ENCODE assay signal across 9 mouse cellular contexts in genomic region chr11:54307139-54307816, GRCm38 (mm10). TPM values are rescaled to one million over a fixed set of nuclear protein-coding genes. Genes with fewer than 3 reads are reported as not detected.
A peak's percentile ranks its signal among the peaks of the same experiment; 100 is the strongest.
DNase-seq lines count a peak whose midpoint lies in the region; ATAC-seq and TF ChIP-seq lines count a peak whose summit lies in the region.
"Had no signal": no experiment of that assay in that cellular context is flagged by ENCODE, and none has a peak within 500 bp of the region (broad histone marks: within the 10 kb centered on the region; RNA-seq: fewer than 3 reads in every experiment).

No protein-coding gene starts in this region.

- peak; percentile 63 for DNase-seq in cerebellum, adult 11 months
- DNase-seq in urinary bladder, postnatal 14 days (ENCODE audit: low spot score) = peak; percentile 26
- no peak for DNase-seq in urinary bladder, adult 2 months (ENCODE audit: low spot score)
- peak; percentile 52 for DNase-seq in embryo, embryonic 11 days
- DNase-seq in kidney, postnatal 10 days = peak; percentile 71
- DNase-seq in lung, embryonic 14.5 days = peak; percentile 65
- peak; percentile 65 for DNase-seq in splenic B cell, adult 2 months (ENCODE audit: low read depth, low spot score)

- no peak overlapping the region for H3K27ac ChIP-seq in lung, embryonic 14.5 days (ENCODE audit: low read depth)

- H3K27me3 ChIP-seq in lung, embryonic 14.5 days (ENCODE audit: insufficient read depth, low read length) = peaks cover 20% of the 10 kb centered on the region
- H3K27me3 ChIP-seq in splenic B cell, adult 2 months (ENCODE audit: control insufficient read depth, insufficient read depth, low read length, poor library complexity, severe bottlenecking) = no peaks in the 10 kb centered on the region

- H3K4me2 ChIP-seq in lung, embryonic 14.5 days = no peak overlapping the region

- peak; percentile 68 for TF ChIP-seq CTCF in lung, embryonic 14.5 days (IDR thresholded peaks at IDR 0.05; ENCODE audit: low read depth)

- no peak for ATAC-seq in cerebellum, adult (ENCODE audit: insufficient number of reproducible peaks, low FRiP score, low TSS enrichment)
- no peak for ATAC-seq in lung, embryonic 14.5 days (ENCODE audit: insufficient read depth)

- no peaks in the 10 kb centered on the region for H3K4me1 ChIP-seq in lung, embryonic 14.5 days (ENCODE audit: insufficient read depth)

- H3K4me3 ChIP-seq in lung, embryonic 14.5 days (ENCODE audit: low read depth, low read length) = no peak overlapping the region
- H3K4me3 ChIP-seq: myocyte had no signal

- H3K9ac ChIP-seq in lung, embryonic 14.5 days = no peak overlapping the region

- 64% methylated on average over 7 of the region's 7 CpGs for WGBS in lung, embryonic 14.5 days

- no peaks in the 10 kb centered on the region for H3K9me3 ChIP-seq in lung, embryonic 14.5 days (ENCODE audit: low read depth, low read length)

- no peaks in the 10 kb centered on the region for H3K36me3 ChIP-seq in lung, embryonic 14.5 days (ENCODE audit: insufficient read depth)
- no peaks in the 10 kb centered on the region for H3K36me3 ChIP-seq in splenic B cell, adult 2 months (ENCODE audit: control insufficient read depth, insufficient read depth, low read length, poor library complexity, severe bottlenecking)

RNA-seq across cellular contexts. Expression of gene Acsl6, which starts 3.7 kb away (rescaled TPM):
- 0.96 and 1.1 TPM in 2 replicates for polyA plus RNA-seq in urinary bladder, adult 2 months (2012; rRNA removed)
- polyA plus RNA-seq in lung, embryonic 14.5 days (2014; fragmentation: Nextera tagmentation; extraction: Ambion mirVana) = 0.35 and 0.67 TPM in 2 replicates

RNA-seq across cellular contexts. Expression of gene Il3, which starts 40.2 kb away (rescaled TPM):
- polyA plus RNA-seq in urinary bladder, adult 2 months (2012; rRNA removed) = not detected in 2 replicates
- polyA plus RNA-seq in lung, embryonic 14.5 days (2014; fragmentation: Nextera tagmentation; extraction: Ambion mirVana) = not detected in 2 replicates
- polyA plus RNA-seq: myocyte had no signal

RNA-seq across cellular contexts. Expression of gene Csf2, which starts 57.8 kb away (rescaled TPM):
- 0.09 TPM in 1 of 2 replicates, not detected in the other for polyA plus RNA-seq in urinary bladder, adult 2 months (2012; rRNA removed)
- 0.24 and 0.32 TPM in 2 replicates for polyA plus RNA-seq in lung, embryonic 14.5 days (2014; fragmentation: Nextera tagmentation; extraction: Ambion mirVana)
- polyA plus RNA-seq: myocyte had no signal
